Mouse (Mus musculus): ENCODE data around the gene Kmt2c.

The Kmt2c gene

DNA sequence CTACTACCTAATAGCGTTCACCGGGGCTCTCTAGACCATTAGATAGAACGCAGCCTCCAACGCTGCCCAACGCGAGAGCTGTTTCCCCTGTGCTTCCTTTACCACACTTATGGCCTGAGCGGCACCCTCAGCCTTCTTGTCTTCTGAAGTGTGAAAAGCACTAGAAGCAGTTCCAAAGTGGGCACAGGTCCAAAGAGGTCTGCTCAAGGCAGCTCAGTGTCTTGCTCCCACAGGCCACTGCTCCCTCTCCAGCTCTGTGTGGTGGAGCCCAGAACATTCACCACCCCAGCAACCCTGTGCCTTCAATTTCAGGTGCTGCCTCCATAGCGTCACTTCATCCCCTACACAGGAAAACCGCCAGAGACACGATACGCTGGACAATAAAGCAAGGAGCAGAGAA lies 115.0 kb downstream of the Kmt2c start:
- DNase-seq (ENCODE audit: low spot score in 2 of 2): peak; percentile 44 to 50

DNA sequence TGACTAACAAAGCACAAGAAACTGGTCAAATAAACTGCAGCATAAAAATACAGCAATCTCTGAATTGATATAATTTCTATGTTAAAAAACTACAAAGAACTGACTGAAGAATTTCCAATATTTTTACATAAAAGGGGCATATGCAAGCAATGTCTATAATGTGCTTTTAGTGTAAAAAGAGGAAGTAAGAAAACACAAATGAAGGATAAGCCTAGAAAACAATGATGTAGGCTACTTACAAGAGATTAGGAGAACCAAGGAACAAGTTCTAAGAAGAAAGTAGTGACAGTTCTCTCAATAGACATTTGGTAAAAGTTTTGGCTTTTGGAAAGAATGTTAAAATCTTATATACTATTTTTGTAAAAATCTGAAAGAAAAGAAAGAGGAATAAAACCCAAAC lies 119.4 kb downstream of the Kmt2c start:
- no peak for DNase-seq (ENCODE audit: low spot score in 2 of 2)

GRCm38 (mm10) chr5:25368420-25368819 lies 130.2 kb downstream of the Kmt2c start:
- DNase-seq (ENCODE audit: low spot score in 2 of 2): no peak

GRCm38 (mm10) chr5:25367126-25367525 lies 131.5 kb downstream of the Kmt2c start:
- no peak for DNase-seq (ENCODE audit: low spot score in 2 of 2)

DNA sequence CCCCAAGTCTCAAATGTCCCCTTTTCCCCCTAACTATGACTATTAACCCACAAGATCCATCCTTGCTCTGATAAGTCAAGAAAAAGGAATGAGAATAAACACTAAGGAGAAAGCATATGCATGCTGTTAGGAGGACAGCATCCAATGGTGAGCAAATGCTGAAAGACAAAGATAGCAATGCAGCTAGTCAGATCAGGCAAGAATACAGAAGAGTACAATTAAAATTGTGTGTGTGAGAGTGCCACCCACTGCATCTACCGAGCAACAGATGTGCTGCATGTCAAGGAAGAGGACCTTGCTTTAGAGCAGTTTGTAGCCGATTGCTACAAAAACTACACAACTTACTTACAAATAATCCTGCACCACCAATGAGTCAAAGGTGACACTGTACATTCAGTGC lies 145.1 kb downstream of the Kmt2c start:
- no peak for DNase-seq (ENCODE audit: low spot score in 2 of 2)

DNA sequence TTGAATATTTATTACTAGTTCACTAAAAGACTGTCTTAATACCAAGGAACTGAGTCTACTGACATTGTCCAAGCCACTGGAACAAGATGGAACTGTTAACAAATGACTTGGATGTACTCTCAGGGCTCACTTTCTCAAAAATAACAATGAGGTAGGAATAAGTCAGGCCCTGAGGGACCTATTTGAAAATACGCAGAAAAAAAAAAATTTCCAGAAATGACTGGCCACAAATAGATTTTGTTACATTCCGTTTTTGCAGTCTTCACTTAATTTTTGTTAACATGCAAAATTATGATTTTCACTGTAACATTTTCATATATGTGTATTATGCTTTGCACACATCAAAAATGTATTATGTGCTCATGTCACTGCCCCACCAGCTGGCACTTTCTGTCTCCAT lies 167.3 kb downstream of the Kmt2c start:
- DNase-seq (ENCODE audit: low spot score in 2 of 2): no peak

DNA sequence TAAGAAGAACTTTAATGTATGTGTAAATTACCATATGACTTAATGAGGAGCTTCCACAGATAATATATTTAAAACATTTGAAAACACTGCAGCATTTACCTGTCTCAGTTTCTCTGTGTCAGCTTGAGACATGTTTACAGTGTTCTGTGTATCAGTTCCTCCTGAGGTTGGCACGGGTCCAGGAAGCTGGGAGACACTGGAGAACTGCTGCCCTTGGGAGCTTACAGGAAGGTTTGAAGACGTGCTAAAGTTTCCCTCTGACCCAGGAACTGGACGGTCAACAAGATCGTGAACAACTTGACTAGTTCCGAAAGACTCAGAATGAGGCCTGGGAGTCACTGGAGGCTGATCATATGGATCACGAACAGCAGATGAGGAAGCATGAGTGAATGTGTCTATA lies 184.7 kb downstream of the Kmt2c start:
- DNase-seq (ENCODE audit: low spot score in 2 of 2): peak in 1 of 2 experiments; percentile 47

DNA sequence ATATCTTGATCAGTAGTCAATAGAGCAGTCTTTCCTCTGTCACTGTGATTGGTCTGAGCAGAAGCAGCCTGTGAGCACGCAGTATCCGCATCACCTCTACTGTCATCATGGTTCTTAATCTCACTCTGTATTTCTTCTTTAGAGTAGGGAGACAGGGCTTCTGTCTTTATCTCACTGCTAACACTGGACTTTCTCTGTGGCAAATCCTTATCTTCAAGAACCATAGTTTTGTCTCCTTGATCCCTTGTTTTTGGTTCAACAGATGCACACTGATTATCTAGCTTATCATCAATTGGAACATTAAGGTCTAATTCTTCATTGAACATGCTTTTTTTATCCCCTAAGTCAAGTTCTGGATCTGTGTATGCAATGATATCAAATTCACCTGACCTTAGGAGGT lies 188.4 kb downstream of the Kmt2c start:
- DNase-seq (ENCODE audit: low spot score in 2 of 2): no peak

DNA sequence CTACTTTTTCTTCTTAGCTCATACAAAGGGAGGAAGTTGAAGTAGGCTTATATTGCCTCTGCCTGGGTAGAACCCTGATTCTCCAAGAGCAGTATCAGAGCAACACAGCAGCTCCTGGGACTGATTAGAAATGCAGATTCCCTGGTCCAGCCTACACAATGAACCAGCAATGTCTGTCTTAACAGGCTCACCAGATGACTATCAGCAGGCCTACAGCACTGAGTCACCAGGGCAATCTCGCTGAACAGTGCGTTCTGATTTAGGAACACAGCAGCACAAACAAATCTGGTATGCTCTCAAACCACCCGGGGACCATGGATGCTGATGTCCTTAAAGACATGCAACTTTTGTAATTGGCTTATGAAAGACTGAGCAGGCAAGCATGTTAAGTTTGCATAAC lies 201.8 kb downstream of the Kmt2c start:
- no peak for DNase-seq (ENCODE audit: low spot score in 2 of 2)

DNA sequence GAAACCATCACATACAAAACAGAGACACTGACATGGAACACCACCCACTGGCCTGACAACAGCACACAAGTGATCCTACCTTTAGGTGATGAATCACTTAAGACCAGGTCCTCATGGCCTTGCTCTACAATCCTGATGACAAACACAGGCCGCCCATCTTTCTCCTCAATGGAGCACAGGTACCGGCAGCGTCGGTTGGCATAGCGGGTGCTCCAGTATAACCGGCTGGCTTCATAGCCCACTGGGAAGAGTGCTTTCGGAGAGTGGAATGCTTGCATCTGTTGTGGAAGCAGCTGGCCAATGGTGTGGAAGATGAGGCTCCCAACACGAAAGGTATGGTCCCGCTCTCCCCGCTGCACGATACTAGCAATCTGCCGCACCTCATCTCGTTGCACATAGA lies 214.6 kb downstream of the Kmt2c start:
- DNase-seq (ENCODE audit: low spot score in 2 of 2): no peak

GRCm38 (mm10) chr5:25276365-25276764 lies 222.2 kb downstream of the Kmt2c start:
- no peak for DNase-seq (ENCODE audit: low spot score in 2 of 2)

DNA sequence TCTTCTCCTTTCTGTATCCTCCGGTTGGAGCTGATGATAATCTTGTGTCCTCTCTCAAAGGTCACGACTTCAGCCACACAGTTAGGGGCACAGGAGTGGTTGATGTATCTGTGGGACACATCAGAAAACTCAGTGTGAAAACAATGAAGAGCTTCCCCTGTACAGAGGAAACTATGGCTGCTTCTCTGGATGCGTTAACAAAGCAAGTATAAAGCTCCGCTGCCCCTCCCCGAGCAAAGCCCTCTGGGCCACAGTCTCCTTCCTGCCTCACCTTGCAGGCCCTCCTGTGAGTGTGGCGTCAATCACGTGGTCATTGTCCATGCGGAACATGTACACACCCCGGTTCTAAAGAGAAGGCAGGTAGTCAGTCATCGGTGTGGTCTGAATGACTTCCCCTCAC lies 223.0 kb downstream of the Kmt2c start:
- DNase-seq (ENCODE audit: low spot score in 2 of 2): no peak

- no peak for DNase-seq (ENCODE audit: low spot score in 2 of 2)
Measured at GRCm38 (mm10) chr5:25268258-25268888, 230.2 kb downstream of the Kmt2c start.

- DNase-seq (ENCODE audit: low spot score in 2 of 2): no peak
Measured at GRCm38 (mm10) chr5:25262266-25262665, 236.3 kb downstream of the Kmt2c start.

GRCm38 (mm10) chr5:25261452-25261851 lies 237.1 kb downstream of the Kmt2c start:
- DNase-seq (ENCODE audit: low spot score in 2 of 2): no peak

DNA sequence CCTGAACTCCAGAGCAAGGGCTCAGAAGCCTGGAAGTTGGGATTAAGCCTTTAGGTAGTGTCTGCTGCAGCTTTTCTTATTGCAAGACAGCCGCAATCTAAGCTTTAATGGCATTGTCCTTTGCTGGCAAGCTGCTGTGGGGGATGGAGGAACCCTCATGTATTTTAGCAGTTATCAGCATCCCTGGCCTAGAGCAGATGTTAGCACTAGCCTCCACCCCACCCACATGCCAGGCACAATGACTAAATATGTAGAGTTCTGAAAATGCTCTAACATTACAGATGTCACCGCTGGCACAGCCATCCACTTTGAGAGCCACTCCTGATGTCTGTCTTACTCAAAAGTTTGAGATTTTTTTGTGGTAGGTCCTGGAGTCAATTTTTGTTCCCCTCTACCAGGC lies 241.9 kb downstream of the Kmt2c start:
- DNase-seq (ENCODE audit: low spot score in 2 of 2): no peak

DNA sequence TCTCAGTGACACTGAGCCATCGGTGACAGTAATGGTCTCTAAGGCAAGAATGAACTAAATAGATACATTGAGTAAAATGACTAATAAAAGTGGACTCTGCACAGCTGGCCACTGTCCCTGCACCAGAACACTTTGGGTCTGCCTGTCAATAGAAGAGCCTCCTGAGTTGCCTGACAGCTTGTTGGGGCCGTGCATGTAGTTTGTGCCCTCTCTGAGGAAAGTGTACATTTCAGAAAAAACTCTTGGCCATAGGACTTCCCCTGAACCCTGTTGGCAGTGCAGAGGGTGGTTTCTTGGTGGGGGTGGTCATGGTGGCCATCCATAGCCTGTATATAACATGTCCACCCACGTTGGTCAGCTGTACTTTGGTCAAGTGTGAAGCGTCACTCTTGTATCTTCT lies 244.1 kb downstream of the Kmt2c start:
- no peak for DNase-seq (ENCODE audit: low spot score in 2 of 2)

DNA sequence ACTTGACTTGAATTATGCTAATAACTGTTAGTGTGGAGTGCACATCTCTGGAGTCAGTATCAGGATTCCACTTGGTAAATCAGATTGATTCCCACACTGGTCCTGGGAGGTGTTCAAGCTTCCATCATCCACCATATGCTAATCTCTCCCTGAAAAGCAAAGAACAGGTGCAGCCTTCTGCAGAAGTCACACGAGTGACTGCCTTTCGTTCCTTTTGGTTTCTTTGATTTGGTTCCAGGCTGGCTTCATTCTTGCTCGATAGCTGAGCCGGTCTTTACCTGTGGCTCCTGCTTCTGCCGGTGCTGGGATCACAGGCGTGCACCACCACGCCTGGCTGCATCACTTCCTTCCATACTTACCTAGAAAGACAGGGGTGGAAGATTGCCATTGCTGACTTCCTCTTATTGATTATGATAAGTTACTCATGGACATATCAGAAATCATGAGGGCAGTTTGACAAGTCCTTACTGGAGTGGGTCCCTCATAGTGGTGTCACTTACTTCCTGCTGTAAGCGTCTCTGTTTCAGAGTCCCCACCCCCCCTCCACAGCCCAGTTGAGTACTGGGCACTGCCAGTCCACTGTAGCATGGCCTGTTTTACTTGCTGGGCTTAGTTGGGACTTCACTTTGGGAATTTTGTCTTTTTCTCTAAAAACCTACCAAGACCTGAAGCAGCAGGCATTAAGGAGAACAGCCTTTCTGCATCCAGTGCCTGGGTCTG lies 245.6 kb downstream of the Kmt2c start:
- DNase-seq (ENCODE audit: low spot score in 2 of 2): no peak

- DNase-seq (ENCODE audit: low spot score in 2 of 2): no peak
Measured at GRCm38 (mm10) chr5:25252423-25252822, 246.2 kb downstream of the Kmt2c start.

- DNase-seq (ENCODE audit: low spot score in 2 of 2): no peak
Measured at GRCm38 (mm10) chr5:25247036-25247435, 251.5 kb downstream of the Kmt2c start.

DNA sequence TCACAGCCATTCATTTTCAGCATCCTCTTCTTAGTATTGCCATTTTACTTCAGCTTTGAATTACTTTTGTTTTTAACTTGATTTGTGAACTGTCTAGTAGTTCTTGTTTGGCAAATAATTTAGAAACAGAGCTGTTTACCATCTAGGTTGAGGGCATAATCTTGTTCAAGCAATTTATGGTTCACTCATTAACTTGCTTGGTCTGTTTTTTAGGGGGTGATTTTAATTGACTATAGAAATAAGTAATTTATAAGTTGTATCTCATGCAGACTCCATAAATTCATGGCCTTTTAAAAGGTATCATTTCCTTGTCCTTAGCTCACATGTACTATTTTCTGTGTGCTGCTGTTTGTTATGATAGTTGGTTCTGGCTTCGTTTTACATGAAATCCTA lies 252.1 kb downstream of the Kmt2c start:
- no peak for DNase-seq (ENCODE audit: low spot score in 2 of 2)

GRCm38 (mm10) chr5:25245806-25246472 lies 252.6 kb downstream of the Kmt2c start:
- DNase-seq (ENCODE audit: low spot score in 2 of 2): no peak

DNA sequence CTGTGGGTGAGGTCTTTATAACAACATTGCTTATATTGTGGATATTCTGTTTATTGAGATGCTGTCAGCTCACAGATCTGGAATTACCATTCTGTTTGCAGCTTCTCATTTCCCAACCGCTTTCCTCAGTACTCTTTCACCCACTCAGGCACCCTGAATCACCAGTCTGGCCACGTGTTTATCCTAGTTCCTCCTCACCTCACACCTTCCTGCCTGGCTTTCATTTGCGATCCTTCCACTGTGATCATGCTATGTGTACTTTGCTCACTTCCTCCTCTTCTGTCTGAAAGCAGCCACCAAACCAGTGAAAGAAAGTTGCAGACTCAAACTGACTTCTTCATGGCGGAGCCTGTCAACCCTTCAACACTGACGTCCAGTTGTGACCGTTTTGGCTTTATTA lies 255.5 kb downstream of the Kmt2c start:
- no peak for DNase-seq (ENCODE audit: low spot score in 2 of 2)
